Mouse (Mus musculus): Measurements from ENCODE around the gene Hoxb8.

- TF ChIP-seq CTCF (IDR thresholded peaks at IDR 0.05; ENCODE audit: extremely low read depth, insufficient read depth, low read length) (no peak), POLR2A (IDR thresholded peaks at IDR 0.05; ENCODE audit: extremely low read depth, insufficient read depth, low read length) (no peak)
These were observed 7.6 kb downstream of the Hoxb8 start for GRCm38 (mm10) chr11:96289293-96289692.

All from cortical plate, adult 2 months (tissue).